Mouse (Mus musculus): ENCODE measurements around the gene Gm10024. TPM values are rescaled to one million over a fixed set of nuclear protein-coding genes. Genes with fewer than 3 reads are reported as not detected.
"Not testable (repeated sequence)": the region's sequence is repeated elsewhere in the genome, so short reads cannot be mapped to it uniquely, and the experiment has no call there.

Gene Gm10024
- polyA plus RNA-seq, 1 experiment from 2014 or later: not detected

DNA sequence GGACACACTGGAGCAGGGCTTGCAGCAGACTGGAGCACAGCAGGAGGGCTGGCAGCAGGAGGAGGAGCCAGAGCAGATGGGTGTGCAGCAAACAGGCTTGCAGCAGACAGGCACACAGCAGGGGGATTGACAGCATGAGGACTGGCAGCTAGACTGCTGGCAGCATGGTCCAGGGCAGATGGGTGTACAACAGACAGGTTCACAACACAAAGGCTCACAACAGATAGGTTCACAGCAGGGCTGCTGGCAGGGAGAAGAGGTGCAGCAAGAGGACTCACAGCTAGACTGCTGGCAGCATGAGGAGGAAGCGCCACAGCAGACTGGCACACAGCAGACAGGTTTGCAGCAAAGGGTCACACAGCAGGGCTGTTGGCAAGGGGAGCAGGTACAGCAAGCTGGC, 39.4 kb downstream of the Gm10024 start:
- WGBS: 89% methylated on average over 1 of the region's 1 CpGs
- H3K4me2 ChIP-seq (ENCODE audit: low read depth, low read length, severe bottlenecking); H3K9ac ChIP-seq (ENCODE audit: low read length); ATAC-seq (replicated peaks; ENCODE audit: low FRiP score); H3K4me1 ChIP-seq (replicated peaks; ENCODE audit: control insufficient read depth, insufficient read depth, low read length); H3K27ac ChIP-seq (ENCODE audit: low read depth, low read length); H3K9me3 ChIP-seq (ENCODE audit: control insufficient read depth, low read length); H3K4me3 ChIP-seq (ENCODE audit: low read depth, low read length); DNase-seq (ENCODE audit: low spot score); H3K36me3 ChIP-seq (ENCODE audit: control insufficient read depth, insufficient read depth, low read length); H3K27me3 ChIP-seq (ENCODE audit: control insufficient read depth, insufficient read depth, low read length): not testable (repeated sequence)

DNA sequence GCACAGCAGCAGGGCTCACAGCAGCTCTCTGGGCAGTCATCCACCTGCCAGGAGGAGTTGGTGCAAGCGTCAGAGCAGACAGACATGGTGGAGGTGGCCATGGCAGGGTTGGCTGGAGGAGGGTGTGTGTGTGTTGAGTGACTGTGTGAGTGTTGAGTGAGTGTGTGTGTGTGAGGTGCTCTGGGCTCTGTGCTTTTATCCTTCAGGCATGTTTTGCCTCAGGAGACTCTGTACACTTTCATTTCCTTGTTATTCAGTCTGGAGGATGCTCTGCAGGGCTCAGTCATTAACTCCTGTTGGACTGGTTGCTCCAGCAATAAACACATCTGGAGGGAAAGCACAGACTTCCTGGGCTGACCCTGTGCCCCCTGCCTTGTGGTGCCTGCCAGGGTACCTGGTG, 40.0 kb downstream of the Gm10024 start, which contains the start of gene Gm9736:
Gene Gm9736 (minus strand): TSS at position 101 of the 400 bp plus-strand sequence.
- WGBS: 67% methylated on average over 1 of the region's 1 CpGs
- not testable (repeated sequence) for H3K36me3 ChIP-seq (ENCODE audit: control insufficient read depth, insufficient read depth, low read length); H3K9ac ChIP-seq (ENCODE audit: low read length); DNase-seq (ENCODE audit: low spot score); H3K4me2 ChIP-seq (ENCODE audit: low read depth, low read length, severe bottlenecking); H3K4me1 ChIP-seq (replicated peaks; ENCODE audit: control insufficient read depth, insufficient read depth, low read length); H3K27ac ChIP-seq (ENCODE audit: low read depth, low read length); ATAC-seq (replicated peaks; ENCODE audit: low FRiP score); H3K9me3 ChIP-seq (ENCODE audit: control insufficient read depth, low read length); H3K4me3 ChIP-seq (ENCODE audit: low read depth, low read length); H3K27me3 ChIP-seq (ENCODE audit: control insufficient read depth, insufficient read depth, low read length)

DNA sequence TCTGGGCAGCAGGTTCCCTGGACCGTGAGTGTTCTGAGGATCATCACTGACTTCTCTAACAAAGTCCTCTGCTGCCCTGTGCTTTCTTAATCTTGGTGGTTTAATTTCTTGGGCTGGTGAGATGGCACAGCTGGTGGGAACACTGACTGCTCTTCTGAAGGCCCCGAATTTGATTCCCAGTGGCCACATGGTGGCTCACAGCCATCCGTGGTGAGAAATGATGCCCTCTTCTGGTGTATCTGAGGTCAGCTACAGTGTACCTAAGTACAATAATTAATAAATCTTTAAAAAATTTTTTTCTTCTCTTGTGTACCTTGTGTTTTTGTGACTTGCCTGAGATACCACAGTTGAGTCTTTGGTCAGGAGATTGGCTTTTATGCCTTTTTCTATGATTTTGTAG, 41.1 kb downstream of the Gm10024 start:
- 71% methylated on average over 3 of the region's 3 CpGs for WGBS
- H3K4me3 ChIP-seq (ENCODE audit: low read depth, low read length); H3K27me3 ChIP-seq (ENCODE audit: control insufficient read depth, insufficient read depth, low read length); ATAC-seq (replicated peaks; ENCODE audit: low FRiP score); H3K9me3 ChIP-seq (ENCODE audit: control insufficient read depth, low read length); H3K27ac ChIP-seq (ENCODE audit: low read depth, low read length); DNase-seq (ENCODE audit: low spot score); H3K36me3 ChIP-seq (ENCODE audit: control insufficient read depth, insufficient read depth, low read length); H3K4me2 ChIP-seq (ENCODE audit: low read depth, low read length, severe bottlenecking); H3K9ac ChIP-seq (ENCODE audit: low read length); H3K4me1 ChIP-seq (replicated peaks; ENCODE audit: control insufficient read depth, insufficient read depth, low read length): not testable (repeated sequence)

DNA sequence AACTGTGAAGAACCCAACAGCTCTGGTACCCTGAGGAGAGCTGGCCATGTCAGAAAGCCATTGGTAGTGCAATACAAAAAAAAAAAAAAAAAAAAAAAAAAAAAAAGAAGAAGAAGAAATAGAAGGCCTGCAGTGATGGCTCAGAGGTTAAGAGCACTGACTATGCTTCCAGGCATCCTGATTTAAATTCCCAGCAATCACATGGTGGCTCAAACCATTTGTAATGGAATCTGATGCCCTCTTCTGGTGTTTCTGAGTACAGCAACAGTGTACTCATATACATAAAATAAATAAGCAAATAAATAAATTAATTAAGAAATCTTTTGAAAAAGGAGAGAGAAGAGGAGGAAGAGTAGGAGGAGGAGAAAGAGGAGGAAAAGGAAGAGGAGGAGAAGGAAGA, 42.2 kb downstream of the Gm10024 start:
- H3K9me3 ChIP-seq (ENCODE audit: control insufficient read depth, low read length): no peaks in the 10 kb centered on the region
- H3K4me2 ChIP-seq (ENCODE audit: low read depth, low read length, severe bottlenecking): no peak overlapping the region
- H3K9ac ChIP-seq (ENCODE audit: low read length): no peak overlapping the region
- H3K27me3 ChIP-seq (ENCODE audit: control insufficient read depth, insufficient read depth, low read length): no peaks in the 10 kb centered on the region
- DNase-seq (ENCODE audit: low spot score) (no peak), ATAC-seq (replicated peaks; ENCODE audit: low FRiP score) (no peak)
- no peak overlapping the region for H3K4me3 ChIP-seq (ENCODE audit: low read depth, low read length)
- H3K4me1 ChIP-seq (replicated peaks; ENCODE audit: control insufficient read depth, insufficient read depth, low read length): no peaks in the 10 kb centered on the region
- no peak overlapping the region for H3K27ac ChIP-seq (ENCODE audit: low read depth, low read length)
- H3K36me3 ChIP-seq (ENCODE audit: control insufficient read depth, insufficient read depth, low read length): no peaks in the 10 kb centered on the region

DNA sequence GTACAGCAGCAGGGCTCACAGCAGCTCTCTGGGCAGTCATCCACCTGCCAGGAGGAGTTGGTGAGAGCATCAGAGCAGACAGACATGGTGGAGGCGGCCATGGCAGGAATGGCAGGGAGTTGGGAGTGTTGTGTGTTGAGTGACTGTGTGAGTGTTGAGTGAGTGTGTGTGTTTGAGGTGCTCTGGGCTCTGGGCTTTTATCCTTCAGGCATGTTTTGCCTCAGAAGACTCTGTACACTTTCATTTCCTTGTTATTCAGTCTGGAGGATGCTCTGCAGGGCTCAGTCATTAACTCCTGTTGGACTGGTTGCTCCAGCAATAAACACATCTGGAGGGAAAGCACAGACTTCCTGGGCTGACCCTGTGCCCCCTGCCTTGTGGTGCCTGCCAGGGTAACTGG, 48.3 kb downstream of the Gm10024 start, which contains the start of gene Gm3233:
Gene Gm3233 (minus strand): TSS at position 101 of the 400 bp plus-strand sequence.
- not testable (repeated sequence) for DNase-seq (ENCODE audit: low spot score); H3K9me3 ChIP-seq (ENCODE audit: control insufficient read depth, low read length); H3K9ac ChIP-seq (ENCODE audit: low read length); H3K4me2 ChIP-seq (ENCODE audit: low read depth, low read length, severe bottlenecking); H3K4me1 ChIP-seq (replicated peaks; ENCODE audit: control insufficient read depth, insufficient read depth, low read length); H3K27ac ChIP-seq (ENCODE audit: low read depth, low read length); H3K4me3 ChIP-seq (ENCODE audit: low read depth, low read length); ATAC-seq (replicated peaks; ENCODE audit: low FRiP score); H3K27me3 ChIP-seq (ENCODE audit: control insufficient read depth, insufficient read depth, low read length); H3K36me3 ChIP-seq (ENCODE audit: control insufficient read depth, insufficient read depth, low read length)
- WGBS: no CpG with 5 or more reads among the region's 1 CpGs

Other genes starting within 250 kb of the Gm10024 start
- 40.6 and 41.9 TPM in 2 replicates for gene Fam207a, start 195.7 kb upstream of the Gm10024 start, polyA plus RNA-seq (2014; fragmentation: Nextera tagmentation; extraction: Ambion mirVana)
- 1.2 and 1.3 TPM in 2 replicates for gene Itgb2, start 181.2 kb upstream of the Gm10024 start, polyA plus RNA-seq (2014; fragmentation: Nextera tagmentation; extraction: Ambion mirVana)
- 69.0 and 73.8 TPM in 2 replicates for gene Pttg1ip, start 129.7 kb upstream of the Gm10024 start, polyA plus RNA-seq (2014; fragmentation: Nextera tagmentation; extraction: Ambion mirVana)
- 336 and 367 TPM in 2 replicates for gene Sumo3, start 105.4 kb upstream of the Gm10024 start, polyA plus RNA-seq (2014; fragmentation: Nextera tagmentation; extraction: Ambion mirVana)
- not detected in 2 replicates for gene Gm49325, start 105.3 kb upstream of the Gm10024 start, polyA plus RNA-seq (2014; fragmentation: Nextera tagmentation; extraction: Ambion mirVana)
- 76.7 and 78.1 TPM in 2 replicates for gene Ube2g2, start 89.2 kb upstream of the Gm10024 start, polyA plus RNA-seq (2014; fragmentation: Nextera tagmentation; extraction: Ambion mirVana)
- 1.4 and 1.5 TPM in 2 replicates for gene Tspear, start 24.9 kb upstream of the Gm10024 start, polyA plus RNA-seq (2014; fragmentation: Nextera tagmentation; extraction: Ambion mirVana)
- not detected in 2 replicates for gene Gm19402, start 20.7 kb upstream of the Gm10024 start, polyA plus RNA-seq (2014; fragmentation: Nextera tagmentation; extraction: Ambion mirVana)
- not detected in 2 replicates for gene Gm9508, start 14.2 kb upstream of the Gm10024 start, polyA plus RNA-seq (2014; fragmentation: Nextera tagmentation; extraction: Ambion mirVana)
- not detected in 2 replicates for gene Gm10272, start 4.8 kb upstream of the Gm10024 start, polyA plus RNA-seq (2014; fragmentation: Nextera tagmentation; extraction: Ambion mirVana)
- not detected in 2 replicates for gene Gm10142, start 4.3 kb downstream of the Gm10024 start, polyA plus RNA-seq (2014; fragmentation: Nextera tagmentation; extraction: Ambion mirVana)
- gene Krtap12-1, start 9.1 kb downstream of the Gm10024 start, polyA plus RNA-seq (2014; fragmentation: Nextera tagmentation; extraction: Ambion mirVana): not detected in 2 replicates
- not detected in 2 replicates for gene Gm10100, start 15.0 kb downstream of the Gm10024 start, polyA plus RNA-seq (2014; fragmentation: Nextera tagmentation; extraction: Ambion mirVana)
- not detected in 2 replicates for gene Gm18596, start 31.2 kb downstream of the Gm10024 start, polyA plus RNA-seq (2014; fragmentation: Nextera tagmentation; extraction: Ambion mirVana)
- gene Gm9736, start 39.9 kb downstream of the Gm10024 start, polyA plus RNA-seq (2014; fragmentation: Nextera tagmentation; extraction: Ambion mirVana): not detected in 2 replicates
- gene Gm3233, start 48.2 kb downstream of the Gm10024 start, polyA plus RNA-seq (2014; fragmentation: Nextera tagmentation; extraction: Ambion mirVana): not detected in 2 replicates
- not detected in 2 replicates for gene Gm3238, start 59.9 kb downstream of the Gm10024 start, polyA plus RNA-seq (2014; fragmentation: Nextera tagmentation; extraction: Ambion mirVana)
- not detected in 2 replicates for gene Gm7138, start 65.5 kb downstream of the Gm10024 start, polyA plus RNA-seq (2014; fragmentation: Nextera tagmentation; extraction: Ambion mirVana)
- not detected in 2 replicates for gene Gm3250, start 71.1 kb downstream of the Gm10024 start, polyA plus RNA-seq (2014; fragmentation: Nextera tagmentation; extraction: Ambion mirVana)
- gene Gm7137, start 76.7 kb downstream of the Gm10024 start, polyA plus RNA-seq (2014; fragmentation: Nextera tagmentation; extraction: Ambion mirVana): not detected in 2 replicates
- gene Gm9639, start 83.6 kb downstream of the Gm10024 start, polyA plus RNA-seq (2014; fragmentation: Nextera tagmentation; extraction: Ambion mirVana): not detected in 2 replicates
- not detected in 2 replicates for gene Gm19668, start 87.7 kb downstream of the Gm10024 start, polyA plus RNA-seq (2014; fragmentation: Nextera tagmentation; extraction: Ambion mirVana)
- gene Gm9507, start 100.4 kb downstream of the Gm10024 start, polyA plus RNA-seq (2014; fragmentation: Nextera tagmentation; extraction: Ambion mirVana): not detected in 2 replicates
- gene Gm2696, start 103.2 kb downstream of the Gm10024 start, polyA plus RNA-seq (2014; fragmentation: Nextera tagmentation; extraction: Ambion mirVana): not detected in 2 replicates
- gene Krtap10-4, start 115.6 kb downstream of the Gm10024 start, polyA plus RNA-seq (2014; fragmentation: Nextera tagmentation; extraction: Ambion mirVana): not detected in 2 replicates
- not detected in 2 replicates for gene Krtap10-10, start 124.5 kb downstream of the Gm10024 start, polyA plus RNA-seq (2014; fragmentation: Nextera tagmentation; extraction: Ambion mirVana)
- gene Gm36176, start 135.3 kb downstream of the Gm10024 start, polyA plus RNA-seq (2014; fragmentation: Nextera tagmentation; extraction: Ambion mirVana): not detected in 2 replicates
- not detected in 2 replicates for gene Gm10318, start 141.4 kb downstream of the Gm10024 start, polyA plus RNA-seq (2014; fragmentation: Nextera tagmentation; extraction: Ambion mirVana)
- not detected in 2 replicates for gene Gm3285, start 150.5 kb downstream of the Gm10024 start, polyA plus RNA-seq (2014; fragmentation: Nextera tagmentation; extraction: Ambion mirVana)
- 3.5 and 3.9 TPM in 2 replicates for gene Lrrc3, start 191.1 kb downstream of the Gm10024 start, polyA plus RNA-seq (2014; fragmentation: Nextera tagmentation; extraction: Ambion mirVana)

Measured in forebrain, embryonic 11.5 days (tissue).